Mouse (Mus musculus) spleen, postnatal 10 days (tissue): ENCODE data around the gene Gins1.
A peak's percentile ranks its signal among the peaks of the same experiment; 100 is the strongest.

Experiments used
- DNase-seq, 2 experiments: peaks; one replicate each; pipeline ENCODE4 v3.0.0; 2021 to 2022; ENCODE audit warnings: low spot score in 2 of 2

Gins1 gene

DNA sequence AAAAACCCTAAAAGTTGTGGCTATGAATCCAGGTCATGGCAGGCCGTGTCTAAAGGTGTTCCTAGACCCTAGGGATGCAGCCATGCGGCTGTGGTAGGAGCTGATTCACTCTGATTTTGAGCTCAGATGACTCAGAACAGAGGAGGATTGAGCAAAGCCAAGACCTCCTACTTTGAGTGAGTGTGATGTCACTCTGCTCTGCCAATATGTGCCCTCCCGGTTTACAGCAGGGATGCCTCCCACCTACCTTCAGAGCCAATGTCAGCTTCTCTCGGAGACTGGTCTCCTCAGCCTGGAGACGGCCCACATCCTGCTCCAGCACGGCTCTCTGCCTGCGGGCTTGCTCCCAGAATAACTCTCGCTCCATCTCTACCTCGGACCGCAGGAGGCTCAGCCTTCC lies 54.3 kb downstream of the Gins1 start:
- DNase-seq: no peak

GRCm38 (mm10) chr2:150963246-150963645 lies 58.0 kb downstream of the Gins1 start:
- no peak for DNase-seq

GRCm38 (mm10) chr2:150964641-150965040 lies 59.4 kb downstream of the Gins1 start:
- DNase-seq: no peak

DNA sequence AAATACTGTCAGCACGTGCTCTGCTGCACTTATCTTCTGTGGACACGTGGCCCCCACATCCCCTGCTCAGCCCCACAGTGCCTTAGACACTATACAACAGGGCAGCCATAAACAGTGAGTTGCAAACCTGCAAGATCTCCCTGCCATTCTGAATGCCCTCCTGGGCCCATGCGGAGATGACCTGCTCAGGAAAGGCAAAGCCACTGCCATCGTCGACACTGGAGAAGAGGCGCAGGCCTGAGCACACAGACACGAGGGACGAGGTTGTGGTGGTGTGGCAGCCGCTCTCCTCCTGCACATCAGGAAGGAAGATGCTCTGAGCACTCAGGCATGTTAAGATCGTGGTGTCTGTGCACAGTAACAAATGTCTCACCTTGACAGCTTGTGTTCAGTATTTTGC lies 60.8 kb downstream of the Gins1 start:
- DNase-seq: no peak

GRCm38 (mm10) chr2:150967491-150967890 lies 62.3 kb downstream of the Gins1 start:
- DNase-seq: no peak

DNA sequence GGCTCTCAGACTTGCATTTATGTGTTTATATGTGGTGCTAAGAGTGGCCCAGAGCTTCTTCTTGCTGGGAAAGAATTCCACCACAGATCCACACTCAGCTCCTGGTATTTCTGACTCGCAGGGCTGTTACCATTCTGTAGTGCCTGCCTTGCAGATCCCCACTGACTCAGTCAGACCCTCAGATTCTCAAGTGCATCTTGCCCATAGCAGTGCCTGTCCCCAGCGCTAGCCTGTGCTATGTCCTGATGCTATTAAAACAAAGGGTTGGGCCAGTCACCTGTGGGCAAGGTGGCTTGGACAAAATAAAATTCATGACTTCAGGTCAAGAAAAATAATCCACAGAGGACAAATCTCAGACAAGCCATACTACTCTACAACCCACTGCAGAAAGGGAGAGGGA lies 64.0 kb downstream of the Gins1 start:
- DNase-seq: no peak

DNA sequence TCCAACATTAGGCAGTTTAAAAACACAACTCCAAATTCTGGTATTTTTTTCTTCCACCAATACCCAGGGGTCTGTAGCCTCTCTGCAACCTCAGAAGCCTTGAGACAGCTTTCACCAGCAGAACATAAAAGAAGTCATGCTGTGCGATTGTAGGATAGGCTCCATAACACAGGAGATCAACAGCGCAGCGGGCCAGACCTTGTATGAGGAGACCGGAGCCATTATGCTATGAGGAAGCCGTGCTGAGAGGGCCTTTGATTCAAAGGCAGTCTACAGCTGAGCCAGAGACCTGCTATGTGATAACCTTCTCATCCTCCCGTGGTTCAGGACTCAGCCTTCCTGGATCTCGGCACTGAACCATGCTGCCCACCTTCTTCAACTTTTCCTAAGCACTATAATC lies 66.7 kb downstream of the Gins1 start:
- no peak for DNase-seq

GRCm38 (mm10) chr2:150972681-150973080 lies 67.5 kb downstream of the Gins1 start:
- DNase-seq: peak in 1 of 2 experiments; percentile 5

- peak in 1 of 2 experiments; percentile 5 for DNase-seq
Measured at GRCm38 (mm10) chr2:150973401-150974115, 68.4 kb downstream of the Gins1 start.

DNA sequence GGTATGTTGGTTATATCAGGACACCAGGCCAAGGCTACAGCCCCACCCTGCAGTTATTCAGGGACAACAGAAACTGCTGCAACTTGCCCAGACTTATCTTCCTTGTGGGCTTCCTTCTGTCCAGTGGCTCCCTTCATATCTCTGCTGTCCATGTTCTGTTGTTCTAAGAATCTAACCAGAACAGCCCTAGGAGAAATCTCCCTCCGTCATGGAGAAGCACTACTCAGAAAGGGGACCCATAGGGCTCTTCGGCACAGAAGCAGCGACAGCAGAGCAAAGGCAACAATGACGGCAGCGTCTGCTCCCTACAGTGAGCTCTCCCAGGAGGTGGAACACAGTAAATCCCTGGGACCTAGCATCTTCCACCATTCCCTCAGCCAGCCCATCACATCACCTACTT lies 71.7 kb downstream of the Gins1 start:
- peak in 1 of 2 experiments; percentile 20 for DNase-seq

DNA sequence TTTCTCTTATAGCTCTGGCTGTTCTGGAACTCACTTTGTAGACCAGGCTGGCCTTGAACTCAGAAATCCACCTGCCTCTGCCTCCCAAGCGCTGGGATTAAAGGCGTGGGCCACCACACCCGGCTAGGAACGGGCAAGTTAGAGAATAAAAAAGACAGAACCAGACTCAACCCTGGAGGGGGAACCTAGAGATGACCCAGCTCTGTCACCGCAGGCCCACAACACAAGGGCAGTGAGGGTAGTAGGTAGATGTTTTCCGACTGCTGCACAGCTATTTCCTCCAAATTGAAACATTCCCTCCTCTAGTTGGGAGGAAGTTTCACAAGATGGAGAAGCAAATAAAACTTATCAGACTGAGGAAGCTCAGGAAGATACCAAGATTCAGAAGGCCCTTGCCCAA lies 72.5 kb downstream of the Gins1 start:
- peak in 1 of 2 experiments; percentile 11 for DNase-seq

- peak in 1 of 2 experiments; percentile 7 for DNase-seq
Measured at GRCm38 (mm10) chr2:150978791-150979190, 73.6 kb downstream of the Gins1 start.

DNA sequence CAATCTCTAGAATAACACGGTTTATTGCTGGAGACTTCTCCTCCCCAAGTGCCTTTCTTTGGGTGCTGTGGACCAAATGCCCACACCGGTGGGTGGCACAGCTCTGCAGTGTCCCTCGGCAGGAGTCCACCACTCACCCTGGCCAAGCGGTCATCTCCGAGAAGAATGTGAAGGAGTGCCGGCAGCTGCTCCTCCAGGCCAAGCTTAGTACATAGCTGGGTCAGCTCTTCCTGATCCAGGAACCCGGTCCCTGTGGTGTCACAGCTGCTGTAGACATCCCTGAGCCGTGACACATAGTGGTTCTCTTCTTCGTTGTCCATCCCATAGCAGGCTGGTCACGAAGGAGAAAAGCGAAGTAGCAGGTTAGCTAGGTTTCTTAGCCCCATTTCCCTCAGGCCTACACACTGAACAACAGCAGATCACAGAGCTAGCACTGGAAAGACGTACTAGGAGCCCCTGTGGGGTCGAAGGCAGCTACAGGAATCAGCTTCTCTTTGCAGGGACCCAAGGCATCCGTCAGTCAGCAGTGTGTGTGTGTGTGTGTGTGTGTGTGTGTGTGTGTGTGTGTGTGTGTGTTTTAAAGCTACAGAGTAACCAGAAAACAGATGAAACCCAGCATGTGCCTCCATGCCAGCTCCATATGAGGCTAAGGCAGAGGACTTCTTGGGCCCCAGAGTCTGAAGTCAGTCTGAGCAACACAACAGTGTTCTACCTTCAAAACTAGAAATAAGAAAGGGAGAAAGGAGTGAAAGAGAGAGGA lies 74.8 kb downstream of the Gins1 start:
- DNase-seq: peak in 1 of 2 experiments; percentile 8
